Mouse (Mus musculus) mouse trophoblast stem cell (cell line): ENCODE measurements around the gene Bmyc.
"Not testable (repeated sequence)": the region's sequence is repeated elsewhere in the genome, so short reads cannot be mapped to it uniquely, and the experiment has no call there.

Source experiments
- in situ Hi-C, 2 experiments: fragments of 300-500 bp; cut with MseI, MboI; formaldehyde crosslinking; loops; 2 replicates in 1 of 2; 3 replicates in 1 of 2; pipeline ENCODE4 v1.15.1; 2025

Gene Bmyc

DNA sequence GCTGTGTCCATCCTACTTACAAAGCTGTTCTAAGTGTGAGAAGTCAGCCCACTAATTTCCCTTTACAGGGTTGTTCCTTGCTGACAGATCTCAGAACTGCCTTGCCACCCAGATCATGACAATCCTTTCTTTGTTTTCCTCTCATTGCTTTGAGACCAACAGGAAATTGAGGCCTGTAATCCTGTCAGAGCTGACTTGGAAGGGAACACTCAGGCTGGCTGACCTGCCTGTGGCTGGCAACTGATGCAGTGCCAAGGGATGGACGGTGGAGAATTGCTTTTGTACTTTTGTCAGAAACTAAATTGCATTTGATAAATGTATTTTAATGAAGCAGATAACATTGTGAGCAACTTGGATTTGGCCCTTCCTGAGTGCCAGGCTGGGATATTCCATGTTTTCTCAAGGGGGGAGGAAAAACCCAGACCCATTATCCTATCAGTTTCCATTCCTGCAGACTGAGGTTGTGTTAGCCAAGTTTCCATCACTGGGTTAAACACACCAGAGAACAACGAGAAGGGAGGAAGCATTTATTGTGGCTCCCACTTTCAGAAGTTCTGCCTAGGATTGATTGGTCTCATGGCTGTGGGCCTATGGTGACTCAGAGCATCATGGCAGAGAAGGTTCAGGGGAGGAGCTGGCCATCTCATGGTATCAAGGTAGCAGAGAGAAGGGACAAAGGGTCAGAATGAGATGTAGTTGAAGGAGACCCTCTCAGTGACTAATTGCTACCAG lies 26.8 kb downstream of the Bmyc start:
- in situ Hi-C loops, result no loop called here

DNA sequence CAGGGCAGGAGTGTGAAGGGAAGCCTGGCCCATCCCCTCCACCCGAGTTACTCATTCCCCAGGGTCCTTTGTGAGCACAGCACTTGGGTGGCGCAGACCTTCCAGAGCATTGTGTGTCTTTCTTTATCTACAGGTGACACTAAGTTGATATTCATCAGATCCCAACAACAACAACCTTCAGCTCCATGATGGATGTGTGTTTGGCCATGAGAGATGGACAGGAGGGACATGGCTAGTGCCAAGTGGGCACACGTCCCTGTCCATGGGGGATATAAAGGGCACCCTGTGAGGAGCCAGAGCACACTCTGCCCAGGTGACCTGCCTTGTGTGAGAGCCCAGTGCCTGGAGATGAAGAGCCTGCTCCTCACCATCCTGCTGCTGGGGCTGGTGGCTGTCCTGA lies 30.2 kb downstream of the Bmyc start, which contains the start of gene Obp2b:
Gene Obp2b, plus strand, starts transcription at position 301 of the 400 bp plus-strand sequence.
- in situ Hi-C loops, result not testable (repeated sequence)

DNA sequence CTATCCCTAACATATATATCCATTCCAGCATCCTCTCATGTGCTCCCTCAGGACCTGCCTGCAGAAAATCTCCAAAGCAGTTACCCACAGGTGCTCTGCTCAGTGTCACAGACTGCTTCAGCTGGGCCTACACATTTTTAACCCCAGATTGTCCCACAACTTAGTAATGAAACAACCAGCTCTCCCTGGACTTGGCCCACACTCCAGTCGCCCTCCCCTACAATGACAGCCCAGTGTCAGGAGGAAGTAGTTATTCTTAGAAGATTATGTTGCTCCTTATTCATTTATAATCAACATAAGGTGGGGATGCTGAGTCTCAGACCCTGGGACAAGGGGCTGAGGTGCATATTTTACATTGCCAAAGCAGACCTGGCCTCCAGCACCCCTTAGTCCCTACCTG lies 35.1 kb downstream of the Bmyc start:
- in situ Hi-C loops, result no loop called here

DNA sequence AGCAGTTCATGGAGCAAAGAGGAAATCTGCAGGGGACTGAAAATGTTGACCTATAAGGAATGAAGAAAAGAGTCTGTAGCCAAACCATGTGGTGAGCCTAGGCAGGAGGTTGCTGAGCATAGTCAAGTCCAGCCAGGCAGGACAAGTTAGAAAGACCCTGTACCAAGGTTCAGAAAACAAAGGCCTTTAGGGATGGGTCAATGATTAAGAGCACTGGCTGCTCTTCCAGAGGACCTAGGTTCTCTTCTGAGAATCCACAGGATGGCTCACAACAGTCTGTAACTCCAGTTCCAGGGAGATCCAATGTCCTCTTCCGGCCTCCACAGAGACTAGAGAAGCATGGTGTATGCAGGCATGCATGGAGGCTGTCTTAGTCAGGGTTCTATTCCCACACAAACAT lies 47.7 kb downstream of the Bmyc start:
- in situ Hi-C loops, result no loop called here
